Mouse (Mus musculus): Measurements from ENCODE around the gene Cd72. TPM values are rescaled to one million over a fixed set of nuclear protein-coding genes. Genes with fewer than 3 reads are reported as not detected.

Gene Cd72
- polyA plus RNA-seq (2012; rRNA removed) = 5.9 and 7.6 TPM in 2 replicates

GRCm38 (mm10) chr4:43454041-43454836 is at the start of gene Cd72:
Gene Cd72 (minus strand): TSS chr4:43454628.

GRCm38 (mm10) chr4:43499407-43500333 is 45.2 kb upstream of the Cd72 start, which contains the start of gene Arhgef39:
Gene Arhgef39 (minus strand): TSS chr4:43499695.

GRCm38 (mm10) chr4:43492821-43493185 is 38.4 kb upstream of the Cd72 start, which contains the start of gene Ccdc107:
Gene Ccdc107 (plus strand): TSS chr4:43492900.

GRCm38 (mm10) chr4:43483535-43484091 is 29.2 kb upstream of the Cd72 start, which contains the start of gene Sit1:
Gene Sit1 (minus strand): TSS chr4:43483734.

GRCm38 (mm10) chr4:43441639-43442038 is 12.8 kb downstream of the Cd72 start, which contains the start of gene Tesk1:
Gene Tesk1 (plus strand): TSS chr4:43441939.

GRCm38 (mm10) chr4:43428946-43429345 is 25.5 kb downstream of the Cd72 start, which contains the start of gene Fam166b:
Gene Fam166b (minus strand): TSS chr4:43429134.

Other genes starting within 250 kb of the Cd72 start
- gene Atp8b5, start 187.5 kb downstream of the Cd72 start, polyA plus RNA-seq (2012; rRNA removed) = 0.24 and 0.25 TPM in 2 replicates
- gene Rusc2, start 72.6 kb downstream of the Cd72 start, polyA plus RNA-seq (2012; rRNA removed) = 2.9 and 4.0 TPM in 2 replicates
- gene Fam166b, start 25.5 kb downstream of the Cd72 start, polyA plus RNA-seq (2012; rRNA removed) = 0.08 and 0.11 TPM in 2 replicates
- gene Tesk1, start 12.7 kb downstream of the Cd72 start, polyA plus RNA-seq (2012; rRNA removed) = 5.2 and 5.5 TPM in 2 replicates
- 0.66 and 0.95 TPM in 2 replicates for gene Sit1, start 29.1 kb upstream of the Cd72 start, polyA plus RNA-seq (2012; rRNA removed)
- gene Ccdc107, start 38.3 kb upstream of the Cd72 start, polyA plus RNA-seq (2012; rRNA removed) = 61.8 and 73.3 TPM in 2 replicates
- gene Arhgef39, start 45.1 kb upstream of the Cd72 start, polyA plus RNA-seq (2012; rRNA removed) = 21.6 and 29.0 TPM in 2 replicates
- 1.2 TPM in 2 replicates for gene Car9, start 52.3 kb upstream of the Cd72 start, polyA plus RNA-seq (2012; rRNA removed)
- gene Tpm2, start 69.1 kb upstream of the Cd72 start, polyA plus RNA-seq (2012; rRNA removed) = 7.9 and 9.7 TPM in 2 replicates
- 18.2 and 19.5 TPM in 2 replicates for gene Creb3, start 107.7 kb upstream of the Cd72 start, polyA plus RNA-seq (2012; rRNA removed)
- gene Tln1, start 108.1 kb upstream of the Cd72 start, polyA plus RNA-seq (2012; rRNA removed) = 24.2 and 32.2 TPM in 2 replicates
- gene Rgp1, start 124.1 kb upstream of the Cd72 start, polyA plus RNA-seq (2012; rRNA removed) = 13.1 and 16.8 TPM in 2 replicates
- gene Gba2, start 124.2 kb upstream of the Cd72 start, polyA plus RNA-seq (2012; rRNA removed) = 10.0 and 13.0 TPM in 2 replicates
- gene Msmp, start 129.9 kb upstream of the Cd72 start, polyA plus RNA-seq (2012; rRNA removed) = 0.04 TPM in 1 of 2 replicates, not detected in the other
- 2.2 and 2.9 TPM in 2 replicates for gene Npr2, start 177.3 kb upstream of the Cd72 start, polyA plus RNA-seq (2012; rRNA removed)
- gene Spag8, start 199.0 kb upstream of the Cd72 start, polyA plus RNA-seq (2012; rRNA removed) = 0.25 and 0.35 TPM in 2 replicates
- 52.1 and 54.6 TPM in 2 replicates for gene Hint2, start 201.8 kb upstream of the Cd72 start, polyA plus RNA-seq (2012; rRNA removed)
- gene Tmem8b, start 214.3 kb upstream of the Cd72 start, polyA plus RNA-seq (2012; rRNA removed) = 0.26 and 0.30 TPM in 2 replicates
- gene Fam221b, start 214.5 kb upstream of the Cd72 start, polyA plus RNA-seq (2012; rRNA removed) = under 0.01 and 0.03 TPM in 2 replicates
- gene Olfr70, start 246.2 kb upstream of the Cd72 start, polyA plus RNA-seq (2012; rRNA removed) = not detected in 2 replicates

All from liver, embryonic 18 days (tissue).